Mouse (Mus musculus): ENCODE results near the gene Shank2.

DNA sequence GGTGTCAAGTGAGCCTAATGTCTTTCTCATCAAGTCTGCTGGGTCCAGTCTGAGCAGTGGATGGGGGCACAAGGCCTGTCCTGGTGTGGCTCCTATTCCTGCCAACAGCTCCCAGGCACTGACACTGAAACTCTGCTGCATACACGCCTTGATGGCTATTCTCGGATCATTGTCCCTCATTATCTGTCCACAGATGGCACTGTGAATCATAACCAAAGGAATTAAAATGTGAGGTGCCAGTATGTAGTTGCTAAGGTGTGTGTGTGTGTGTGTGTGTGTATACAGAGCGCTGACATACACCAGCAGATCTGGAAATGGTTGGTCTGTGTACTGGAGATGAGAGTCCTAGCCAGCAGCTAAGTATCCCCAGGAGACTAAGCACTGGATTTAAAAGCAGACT, 110.3 kb downstream of the Shank2 start:
- TF ChIP-seq POLR2A (IDR thresholded peaks at IDR 0.05; ENCODE audit: borderline replicate concordance, control insufficient read depth, low read depth, low read length), result no peak
- TF ChIP-seq CTCF (IDR thresholded peaks at IDR 0.05; ENCODE audit: control insufficient read depth, insufficient read depth, low read length), result no peak

Data from bone marrow, adult 2 months (tissue).